Mouse (Mus musculus) ES-CJ7 (cell line): ENCODE measurements around the gene Adgrv1.
A peak's percentile ranks its signal among the peaks of the same experiment; 100 is the strongest.

Experiments used
- DNase-seq: peaks from one replicate; pipeline ENCODE4 v3.0.0; 2011; ENCODE audit warnings: low read depth, low spot score

Adgrv1 gene

DNA sequence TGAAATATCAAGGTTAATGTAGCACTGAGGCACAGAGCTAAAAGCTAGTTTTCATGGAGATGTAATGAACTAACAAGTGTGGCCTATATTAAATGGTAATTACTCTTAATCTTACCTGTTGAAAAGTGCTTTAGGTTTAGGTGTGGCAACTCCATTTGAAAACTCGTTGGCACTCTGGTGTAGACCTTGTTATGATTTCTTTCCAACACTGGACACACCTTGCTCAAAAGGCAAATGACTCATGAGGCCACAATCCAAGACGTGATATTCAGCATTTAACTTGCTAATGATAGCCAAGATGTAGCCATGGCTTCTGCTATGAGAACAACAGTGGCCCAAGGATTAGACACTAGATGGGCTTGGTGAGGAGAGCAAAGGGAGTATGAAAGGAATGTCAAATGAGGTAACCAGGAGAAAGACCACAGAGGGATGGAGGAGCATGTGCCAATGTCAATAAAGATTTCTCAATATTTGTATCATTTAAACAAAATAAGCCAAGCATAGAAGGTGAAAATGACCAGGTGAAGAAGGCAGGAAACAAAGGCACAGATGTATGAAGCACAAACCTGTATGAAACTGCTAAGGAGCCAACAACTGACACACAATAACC is 289.9 kb downstream of the Adgrv1 start:
- no peak for DNase-seq

DNA sequence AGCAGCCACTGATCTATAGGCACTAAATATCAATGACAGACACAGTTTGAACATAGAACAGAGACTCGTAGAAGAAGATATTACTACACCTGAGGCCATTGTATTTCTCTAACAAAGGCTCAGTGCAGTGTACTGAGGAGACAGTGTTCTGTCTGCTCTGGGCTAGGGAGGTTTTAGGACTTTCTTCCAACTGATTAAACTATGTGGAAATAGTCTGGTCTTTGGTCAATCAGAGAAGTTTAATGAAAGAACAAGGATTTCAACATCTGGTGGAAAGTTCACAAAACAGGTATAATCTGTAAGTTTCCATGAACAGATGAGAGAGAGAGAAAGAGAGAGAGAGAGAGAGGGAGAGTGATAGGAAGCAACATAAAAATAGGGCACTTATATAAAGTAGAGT is 297.7 kb downstream of the Adgrv1 start:
- no peak for DNase-seq

GRCm38 (mm10) chr13:81332018-81332417 is 300.9 kb downstream of the Adgrv1 start:
- DNase-seq = no peak

DNA sequence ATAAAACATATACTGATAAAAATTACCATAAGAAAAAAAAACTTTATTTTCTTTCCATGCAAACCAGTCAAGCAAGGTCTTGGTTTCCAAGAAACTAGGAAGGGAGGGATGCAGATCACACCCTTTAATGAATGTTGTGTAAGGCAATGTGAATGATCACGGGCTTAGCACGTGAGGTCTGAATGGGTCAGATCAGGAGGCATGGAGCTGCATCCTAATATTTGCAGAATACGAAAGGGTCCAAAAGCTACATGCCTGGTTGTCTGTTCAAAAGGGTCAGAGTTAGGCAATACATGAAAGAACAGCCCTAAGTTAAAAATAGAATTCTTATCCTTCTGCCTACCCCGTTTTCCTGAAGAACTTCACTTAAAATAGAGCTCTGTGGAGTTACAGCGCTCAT is 303.2 kb downstream of the Adgrv1 start:
- no peak for DNase-seq

GRCm38 (mm10) chr13:81328181-81328580 is 304.8 kb downstream of the Adgrv1 start:
- DNase-seq = no peak

DNA sequence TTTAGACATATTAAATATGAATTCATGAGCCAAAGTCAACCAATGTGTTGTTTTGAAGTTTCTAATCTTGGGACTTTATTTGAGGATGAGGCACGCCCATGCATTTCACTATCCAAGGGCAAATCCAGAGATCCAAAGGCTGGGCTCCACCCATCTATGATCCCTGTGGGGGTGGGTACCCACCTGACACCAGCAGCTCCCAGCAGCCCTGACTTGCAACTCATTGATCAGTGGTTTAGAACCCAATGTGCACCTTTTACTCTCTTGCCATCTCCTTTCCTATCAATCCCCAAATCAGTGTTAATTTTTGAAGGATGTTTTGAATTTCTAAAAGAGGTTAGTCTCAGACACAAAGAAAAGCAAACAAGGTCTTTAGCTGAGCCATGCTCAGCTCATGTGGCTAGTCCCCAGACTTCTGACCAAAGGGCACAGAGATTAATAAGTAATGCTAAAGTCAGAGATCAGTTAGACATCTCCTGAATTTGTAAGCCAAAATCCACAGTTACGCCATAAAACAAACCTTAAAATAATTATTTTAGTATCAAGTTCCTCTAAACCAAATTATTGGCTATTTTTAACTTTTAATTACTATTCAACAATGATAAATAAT is 307.2 kb downstream of the Adgrv1 start:
- no peak for DNase-seq

GRCm38 (mm10) chr13:81323546-81324316 is 309.2 kb downstream of the Adgrv1 start:
- DNase-seq = no peak

DNA sequence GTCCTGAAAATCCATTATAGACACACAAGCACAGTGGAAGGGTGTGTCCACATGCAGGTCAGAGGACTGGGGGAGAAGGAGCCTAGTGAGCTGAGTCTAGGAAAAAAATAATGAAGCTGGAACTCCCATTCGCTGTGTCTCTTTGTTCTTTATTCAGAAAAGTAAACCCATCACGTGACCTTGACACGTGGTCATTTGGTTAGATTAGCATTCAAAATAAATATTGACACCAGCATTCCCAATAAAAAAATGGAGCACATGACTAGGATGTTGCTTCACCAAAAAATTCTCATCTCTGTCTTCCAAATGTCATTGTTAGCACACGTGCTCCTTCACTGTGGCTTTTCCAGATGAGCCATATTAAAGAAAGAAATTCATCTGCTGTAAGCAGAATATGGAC is 316.4 kb downstream of the Adgrv1 start:
- DNase-seq = no peak

DNA sequence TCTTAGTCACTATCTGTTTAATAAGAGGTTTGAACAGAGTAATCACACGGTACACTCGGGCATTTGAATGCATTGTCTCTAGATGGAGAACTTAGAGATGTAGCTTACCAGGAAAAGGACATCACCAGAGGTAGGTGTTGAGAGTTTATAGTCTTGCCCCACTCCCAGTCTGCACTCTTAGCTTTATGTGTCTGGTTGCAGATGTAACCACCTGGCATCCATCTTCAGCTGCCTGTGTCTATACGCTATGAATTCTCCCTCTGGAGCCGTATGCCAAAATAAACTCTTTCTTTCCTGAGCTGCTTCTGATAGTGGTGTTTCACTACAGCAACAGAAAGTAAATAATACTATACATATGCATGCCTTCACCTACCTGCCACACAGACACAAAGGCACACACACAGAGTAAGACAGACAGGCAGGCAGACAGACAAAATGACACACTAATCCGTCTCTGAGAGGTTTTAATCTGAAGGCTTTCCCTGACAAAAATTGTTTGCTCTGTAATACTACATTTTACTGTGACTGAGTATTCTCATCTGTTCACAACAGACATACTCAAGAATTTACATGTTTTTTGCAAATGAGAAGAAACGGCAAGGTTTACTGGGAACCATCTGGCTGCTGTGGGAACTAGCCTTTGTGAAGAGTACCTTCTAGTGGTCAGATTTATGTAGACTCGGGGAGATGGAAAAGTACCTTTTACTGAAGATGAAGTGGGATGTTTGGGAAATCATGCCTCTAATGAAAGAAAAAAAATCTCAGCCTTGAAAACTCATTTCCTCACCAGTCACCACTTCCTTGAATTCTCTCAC is 318.4 kb downstream of the Adgrv1 start:
- no peak for DNase-seq

DNA sequence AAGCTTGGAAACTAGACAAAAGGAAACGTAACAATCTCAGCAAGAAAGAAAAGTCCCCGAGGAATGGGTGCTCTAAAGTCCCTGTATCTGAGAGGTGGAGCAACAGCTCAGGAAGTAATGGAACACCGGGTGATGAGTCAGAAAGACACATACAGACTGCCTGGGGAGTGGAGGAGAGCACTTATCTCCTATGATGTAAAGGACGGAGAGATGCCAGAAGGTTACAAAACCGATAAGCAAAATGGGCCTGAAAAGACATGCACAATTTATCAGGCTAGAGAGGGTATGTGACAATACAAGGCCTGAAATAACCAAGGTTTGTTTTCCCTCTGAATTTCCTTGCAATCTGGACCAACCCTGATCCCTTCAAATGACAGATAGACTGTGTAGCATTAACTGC is 320.8 kb downstream of the Adgrv1 start:
- DNase-seq = no peak

DNA sequence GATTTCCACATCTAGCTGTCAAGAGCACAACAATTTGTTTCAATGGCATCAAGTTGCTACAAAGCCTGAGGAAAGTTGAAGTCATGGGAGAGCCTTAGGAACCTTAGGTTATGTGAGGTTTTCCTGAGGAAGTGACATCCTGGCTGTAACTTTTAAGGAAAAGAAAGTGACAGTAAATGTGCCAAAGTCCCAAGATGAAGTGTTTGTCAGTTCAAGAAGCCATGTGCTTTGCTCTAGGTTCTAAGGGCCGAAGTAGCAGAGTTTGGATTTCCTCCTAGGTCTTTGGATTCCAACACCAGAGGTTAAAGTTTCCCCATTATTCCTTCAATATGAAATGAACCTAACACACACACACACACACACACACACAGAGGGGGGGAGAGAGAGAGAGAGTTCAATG is 332.1 kb downstream of the Adgrv1 start:
- no peak for DNase-seq

- no peak for DNase-seq
These were observed 338.8 kb downstream of the Adgrv1 start for GRCm38 (mm10) chr13:81294106-81294505.

- DNase-seq = no peak
These were observed 350.8 kb downstream of the Adgrv1 start for GRCm38 (mm10) chr13:81282193-81282592.

GRCm38 (mm10) chr13:81280650-81281229 is 352.2 kb downstream of the Adgrv1 start:
- no peak for DNase-seq

DNA sequence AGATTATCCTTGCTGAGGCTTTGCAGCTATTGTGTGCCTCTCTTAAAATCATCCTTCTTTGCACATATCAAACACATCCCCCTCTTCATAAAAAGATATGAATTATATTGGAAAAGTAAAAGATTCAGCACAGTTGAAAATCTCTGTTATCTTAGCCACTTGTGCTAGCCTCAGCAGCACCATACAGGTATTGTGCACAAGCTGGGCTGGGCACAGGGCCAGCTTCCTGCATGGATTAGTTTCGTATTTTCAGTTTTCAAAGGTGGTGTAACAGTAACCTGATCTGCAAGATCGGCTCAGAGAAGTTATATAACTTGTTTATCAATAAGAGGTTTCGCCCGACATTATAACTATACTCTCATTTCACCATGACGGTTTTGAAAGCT is 353.6 kb downstream of the Adgrv1 start:
- DNase-seq = no peak

DNA sequence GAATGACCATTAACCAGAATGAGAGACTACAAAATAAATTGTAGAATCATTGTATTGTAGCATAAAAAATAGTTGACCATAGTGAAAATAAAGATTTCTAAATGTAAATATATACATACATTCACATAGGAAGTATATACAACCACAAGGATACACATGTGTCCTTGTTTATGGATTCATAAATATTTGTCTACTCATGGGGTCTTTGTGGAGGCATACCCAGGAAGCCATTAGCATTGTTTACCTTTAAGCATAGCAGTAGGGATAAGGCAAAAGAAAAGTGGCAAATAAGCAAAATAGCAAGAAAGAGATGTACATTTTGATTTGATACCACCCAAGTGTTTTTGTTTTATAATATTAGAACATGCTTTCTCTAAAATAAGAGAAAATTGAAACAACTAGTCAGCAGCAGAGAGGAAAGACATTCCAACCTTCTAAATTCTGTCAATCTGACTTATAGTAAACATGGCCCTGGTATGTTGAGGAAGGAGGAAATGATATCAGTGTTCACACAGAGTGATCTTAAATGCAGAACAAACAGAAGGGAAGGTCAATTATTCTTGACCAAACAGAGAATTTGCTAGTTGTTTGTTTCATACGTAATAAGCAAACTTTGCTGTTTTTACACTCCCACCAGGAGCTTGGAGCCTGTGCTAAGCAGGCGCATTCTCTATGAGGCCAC is 354.1 kb downstream of the Adgrv1 start:
- no peak for DNase-seq

DNA sequence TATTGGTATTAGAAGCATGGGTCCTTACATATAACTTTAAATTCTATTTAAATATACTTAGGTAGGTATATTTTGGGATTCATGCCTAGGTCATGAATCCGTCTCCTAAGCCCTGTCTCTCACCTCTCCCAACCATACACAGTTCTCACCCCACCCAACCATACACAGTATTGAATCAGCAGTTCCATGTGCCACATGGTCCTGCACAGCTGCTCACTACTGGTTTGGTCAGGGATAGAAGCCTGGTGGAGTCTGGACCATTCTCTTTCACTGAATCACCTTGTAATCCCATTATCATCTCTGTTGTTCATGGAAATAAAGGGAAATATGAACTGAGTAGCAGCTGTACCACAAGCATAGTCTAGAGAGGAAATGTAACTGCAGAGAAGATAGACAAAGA is 359.1 kb downstream of the Adgrv1 start:
- no peak for DNase-seq

DNA sequence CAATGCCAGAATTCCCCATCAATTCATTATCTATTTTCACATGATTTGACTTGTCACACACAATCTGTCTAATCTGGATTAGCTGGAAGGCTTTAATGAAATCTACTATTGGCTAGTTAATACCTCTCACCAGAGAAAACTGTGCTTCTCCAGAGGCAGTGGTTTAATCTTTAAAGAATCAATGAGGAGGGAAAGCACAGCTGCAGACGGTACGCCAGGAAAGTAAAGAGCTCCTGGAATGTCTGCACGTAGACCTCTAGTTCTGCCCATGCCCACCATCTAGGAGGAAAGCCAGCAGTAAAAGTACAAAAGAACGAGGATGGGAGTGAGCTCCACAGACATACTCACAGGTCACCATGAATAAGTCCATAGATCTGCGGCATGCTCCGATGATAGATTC is 362.6 kb downstream of the Adgrv1 start:
- DNase-seq = no peak

DNA sequence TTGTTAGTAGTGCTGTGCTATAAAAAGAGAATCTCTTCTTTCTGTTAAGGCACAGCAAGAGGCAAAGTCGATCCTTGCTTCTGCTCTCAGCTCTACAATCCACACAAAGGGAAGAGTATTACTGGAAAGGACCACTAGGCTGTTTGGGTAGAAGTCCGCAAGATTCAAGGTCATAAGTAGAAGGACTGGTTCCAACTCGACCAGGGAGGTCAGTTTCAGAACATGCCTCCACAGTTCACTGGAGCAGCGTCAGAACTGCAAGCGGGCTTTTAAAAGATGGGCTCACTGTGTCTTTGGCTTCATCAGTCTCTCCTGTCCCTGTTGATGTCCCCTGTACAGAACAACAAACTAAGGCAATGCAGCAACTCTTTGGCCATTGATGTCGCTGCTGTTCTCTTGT is 363.9 kb downstream of the Adgrv1 start:
- DNase-seq = peak; percentile 73

GRCm38 (mm10) chr13:81267489-81267888 is 365.5 kb downstream of the Adgrv1 start:
- peak; percentile 79 for DNase-seq

GRCm38 (mm10) chr13:81264465-81264864 is 368.5 kb downstream of the Adgrv1 start:
- no peak for DNase-seq
